Mouse (Mus musculus) stomach, embryonic 14.5 days (tissue): ENCODE results near the gene Tcp11. TPM values are rescaled to one million over a fixed set of nuclear protein-coding genes. Genes with fewer than 3 reads are reported as not detected.

Source experiments
- ATAC-seq: fragments of 200-750 bp; cut with Nextera tagmentation; 2 replicates; pipeline ENCODE4 v1.8.0; 2017; ENCODE audit warnings: low read depth, moderate TSS enrichment; ENCODE audit not compliant: insufficient number of reproducible peaks, insufficient read depth, low FRiP score
- H3K27ac ChIP-seq: fragments of 300-500 bp; sonication (generic); 2 replicates; pipeline ENCODE4 v1.5.1; 2014; ENCODE audit warnings: mild to moderate bottlenecking, low read length, moderate library complexity, mixed read lengths
- H3K27me3 ChIP-seq: fragments of 300-500 bp; sonication (generic); 2 replicates; pipeline ENCODE4 v1.6.1; 2014; ENCODE audit warnings: low read length, control low read depth, mixed read lengths; ENCODE audit not compliant: control insufficient read depth, insufficient read depth
- H3K36me3 ChIP-seq: fragments of 300-500 bp; sonication (generic); 2 replicates; pipeline ENCODE4 v1.6.1; 2014; ENCODE audit warnings: mild to moderate bottlenecking, control low read depth, low read length, moderate library complexity, mixed read lengths; ENCODE audit not compliant: control insufficient read depth, insufficient read depth
- H3K4me1 ChIP-seq: fragments of 300-500 bp; sonication (generic); 2 replicates; pipeline ENCODE4 v1.6.1; 2014; ENCODE audit warnings: low read length, control low read depth, mixed read lengths; ENCODE audit not compliant: control insufficient read depth, insufficient read depth
- H3K4me2 ChIP-seq: fragments of 300-500 bp; sonication (generic); replicated peaks from 2 replicates; pipeline ENCODE4 v1.6.1; 2014; ENCODE audit warnings: low read depth, low read length, control low read depth
- H3K4me3 ChIP-seq: fragments of 300-500 bp; sonication (generic); 2 replicates; pipeline ENCODE4 v1.5.1; 2014; ENCODE audit warnings: low read depth, low read length, control low read depth
- H3K9ac ChIP-seq: fragments of 300-500 bp; sonication (generic); replicated peaks from 2 replicates; pipeline ENCODE4 v1.6.1; 2014; ENCODE audit warnings: low read depth, mild to moderate bottlenecking, control low read depth, low read length, moderate library complexity, mixed read lengths
- H3K9me3 ChIP-seq: fragments of 300-500 bp; sonication (generic); 2 replicates; pipeline ENCODE4 v1.6.1; 2016; ENCODE audit warnings: low read depth, low read length, control low read depth; ENCODE audit not compliant: control insufficient read depth
- WGBS: fragments of 180-500 bp; shearing (Covaris S2); extraction: QIAGEN DNeasy Blood & Tissue Kit; methylation state at CpG from one replicate; pipeline ENCODE4 v1.1.7; 2014; 5-methylcytosine and 5-hydroxymethylcytosine counted together
- polyA plus RNA-seq: library from polyadenylated mRNA; unstranded; fragments of >200 nt; fragmentation: Nextera tagmentation; extraction: Ambion mirVana; gene quantifications from 2 replicates; pipeline ENCODE4 v1.2.1, GENCODE M21; 2014

Tcp11 gene
- polyA plus RNA-seq, 1 experiment from 2014 or later = 2.9 TPM

GRCm38 (mm10) chr17:28021911-28022310 is 58.5 kb downstream of the Tcp11 start:
- H3K27ac ChIP-seq = peak overlapping the region; percentile 61; the same call in 1 of the 2 replicates
- H3K4me3 ChIP-seq = no peak overlapping the region
- H3K27me3 ChIP-seq = no peaks in the 10 kb centered on the region
- H3K36me3 ChIP-seq = 0 out of 2 replicates have a peak, but pooled peaks cover 3% of the 10 kb centered on the region
- 51% methylated on average over 10 of the region's 10 CpGs for WGBS
- no peak for ATAC-seq
- no peaks in the 10 kb centered on the region for H3K9me3 ChIP-seq
- peaks cover 60% of the 10 kb centered on the region for H3K4me1 ChIP-seq
- no peak overlapping the region for H3K9ac ChIP-seq
- no peak overlapping the region for H3K4me2 ChIP-seq

DNA sequence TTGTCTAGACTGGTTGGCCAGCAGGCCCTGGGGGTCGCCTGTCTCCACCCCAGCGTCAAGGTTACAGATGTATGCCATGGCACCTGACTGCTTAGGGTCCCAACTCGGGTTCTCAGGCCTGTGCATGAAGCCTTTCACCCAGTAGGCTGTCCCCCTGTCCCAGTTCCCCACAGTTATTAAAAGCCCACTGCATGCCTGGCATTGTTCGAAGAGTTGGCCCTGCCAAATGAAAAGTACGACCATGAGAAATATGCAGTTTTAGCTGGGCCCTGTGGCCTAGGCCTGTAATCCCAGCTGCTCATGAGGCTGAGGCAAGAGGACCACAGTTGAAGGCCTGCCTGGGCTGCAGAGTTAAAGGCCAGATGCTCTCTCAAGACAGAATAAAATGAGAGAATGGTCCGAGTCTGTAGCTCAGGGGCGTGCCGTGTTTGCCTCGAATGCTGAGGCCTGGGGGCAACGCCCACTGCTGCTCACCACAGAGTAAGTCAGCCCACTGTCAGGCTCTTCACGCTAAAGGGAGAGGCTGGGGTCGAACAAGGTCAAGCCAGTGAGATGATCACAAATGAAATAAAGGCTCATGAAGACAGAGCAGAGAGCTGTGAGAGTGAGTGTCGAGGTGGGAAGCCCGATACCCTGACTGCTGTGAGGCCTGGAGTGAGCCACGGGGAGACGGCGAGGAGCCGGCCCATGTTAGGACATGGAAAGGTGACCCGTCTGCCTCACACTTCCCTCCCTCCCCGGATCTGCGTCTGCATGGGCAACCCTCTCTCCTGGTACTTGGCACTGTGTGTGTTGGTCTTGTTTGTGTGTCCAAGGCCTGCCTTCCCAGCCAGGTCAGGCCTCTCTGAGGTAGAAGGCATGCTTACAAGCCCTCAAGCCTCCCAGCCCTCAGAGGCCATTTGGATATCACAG is 60.4 kb downstream of the Tcp11 start:
- no peak overlapping the region for H3K4me2 ChIP-seq
- ATAC-seq = no peak
- H3K4me1 ChIP-seq = peaks cover 50% of the 10 kb centered on the region
- H3K9ac ChIP-seq = no peak overlapping the region
- no peak overlapping the region for H3K27ac ChIP-seq
- WGBS = 68% methylated on average over 21 of the region's 21 CpGs
- H3K36me3 ChIP-seq = 0 out of 2 replicates have a peak, but pooled peaks cover 3% of the 10 kb centered on the region
- no peaks in the 10 kb centered on the region for H3K27me3 ChIP-seq
- no peaks in the 10 kb centered on the region for H3K9me3 ChIP-seq
- H3K4me3 ChIP-seq = no peak overlapping the region

- Histone ChIP-seq H3K4me1 (peaks cover 48% of the 10 kb centered on the region), H3K27ac (no peak overlapping the region; the same call in 1 of the 2 replicates)
- 42% methylated on average over 11 of the region's 11 CpGs for WGBS
Observed at GRCm38 (mm10) chr17:28018776-28019175, 61.7 kb downstream of the Tcp11 start.

DNA sequence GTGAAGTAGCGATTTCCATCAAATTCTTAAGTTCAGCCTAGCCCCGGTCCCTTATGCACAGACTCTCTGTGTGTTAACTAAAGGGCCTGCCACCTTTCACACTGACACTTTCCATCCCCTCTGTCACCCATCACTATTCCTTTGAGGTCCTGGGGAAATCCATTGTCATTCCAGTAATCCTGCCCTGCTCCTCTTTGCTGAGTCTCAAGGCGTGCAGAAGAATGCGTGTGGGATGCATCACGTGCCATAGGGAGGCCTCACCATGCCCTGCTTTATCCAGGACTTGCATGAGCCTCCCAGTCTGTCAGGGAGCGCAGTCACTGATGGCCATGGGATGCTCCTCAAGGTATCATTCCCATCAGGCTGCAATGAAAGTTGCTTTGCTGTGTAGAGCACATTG is 62.1 kb downstream of the Tcp11 start:
- Histone ChIP-seq H3K27ac (no peak overlapping the region), H3K4me1 (peaks cover 49% of the 10 kb centered on the region)
- no peak for ATAC-seq

More at GRCm38 (mm10) chr17:28018776-28019175, 61.7 kb downstream of the Tcp11 start:
- 0 out of 2 replicates have a peak, but pooled peaks cover 3% of the 10 kb centered on the region for H3K36me3 ChIP-seq
- no peak overlapping the region for H3K9ac ChIP-seq
- no peak overlapping the region for H3K4me3 ChIP-seq
- H3K4me2 ChIP-seq = no peak overlapping the region
- H3K27me3 ChIP-seq = no peaks in the 10 kb centered on the region
- ATAC-seq = no peak
- H3K9me3 ChIP-seq = no peaks in the 10 kb centered on the region

More for the DNA sequence above, 62.1 kb downstream of the Tcp11 start:
- WGBS = 65% methylated on average over 6 of the region's 6 CpGs
- no peak overlapping the region for H3K9ac ChIP-seq
- no peak overlapping the region for H3K4me3 ChIP-seq
- no peak overlapping the region for H3K4me2 ChIP-seq
- H3K27me3 ChIP-seq = no peaks in the 10 kb centered on the region
- H3K9me3 ChIP-seq = no peaks in the 10 kb centered on the region
- 0 out of 2 replicates have a peak, but pooled peaks cover 2% of the 10 kb centered on the region for H3K36me3 ChIP-seq

Other genes with a start within 250 kb of the Tcp11 start
- gene Snrpc, start 242.5 kb downstream of the Tcp11 start, polyA plus RNA-seq = 309 and 325 TPM in 2 replicates
- 6.4 and 7.5 TPM in 2 replicates for gene Uhrf1bp1, start 224.2 kb downstream of the Tcp11 start, polyA plus RNA-seq
- 19.5 and 19.8 TPM in 2 replicates for gene Anks1, start 171.3 kb downstream of the Tcp11 start, polyA plus RNA-seq
- gene Taf11, start 170.8 kb downstream of the Tcp11 start, polyA plus RNA-seq = 63.3 and 67.9 TPM in 2 replicates
- 3.3 and 4.8 TPM in 2 replicates for gene Scube3, start 61.5 kb upstream of the Tcp11 start, polyA plus RNA-seq
- 32.5 and 37.3 TPM in 2 replicates for gene Zfp523, start 96.5 kb upstream of the Tcp11 start, polyA plus RNA-seq
- 4.1 and 4.3 TPM in 2 replicates for gene Def6, start 127.1 kb upstream of the Tcp11 start, polyA plus RNA-seq
- 3.4 TPM in 2 replicates for gene Ppard, start 152.1 kb upstream of the Tcp11 start, polyA plus RNA-seq
- gene Fance, start 232.9 kb upstream of the Tcp11 start, polyA plus RNA-seq = 26.5 and 29.9 TPM in 2 replicates
- gene Rpl10a, start 247.8 kb upstream of the Tcp11 start, polyA plus RNA-seq = 797 and 911 TPM in 2 replicates